ENCODE assay signal across 8 mouse cellular contexts in genomic region chr2:180042858-180043515, GRCm38 (mm10). TPM values are rescaled to one million over a fixed set of nuclear protein-coding genes. Genes with fewer than 3 reads are reported as not detected.
DNase-seq lines count a peak whose midpoint lies in the region; ATAC-seq and TF ChIP-seq lines count a peak whose summit lies in the region.

No protein-coding gene starts in this region.

- TF ChIP-seq CTCF in C2C12 (IDR thresholded peaks at IDR 0.05; ENCODE audit: control insufficient read depth, insufficient read depth, insufficient read length) = no peak
- TF ChIP-seq CTCF in thymus, adult 2 months (IDR thresholded peaks at IDR 0.05; ENCODE audit: borderline replicate concordance, control insufficient read depth, extremely low read depth, insufficient read depth, low read length, poor library complexity) = no peak

- H3K79me2 ChIP-seq in C2C12 (ENCODE audit: control insufficient read depth, insufficient read depth) = peaks cover 81% of the 10 kb centered on the region

- H3K79me3 ChIP-seq in C2C12 (ENCODE audit: low read depth) = peaks cover 47% of the 10 kb centered on the region

- H3ac ChIP-seq in C2C12 (ENCODE audit: control insufficient read depth, insufficient read length, low read depth) = peak overlapping the region; percentile 88

- H3K27ac ChIP-seq in heart, embryonic 13.5 days (replicated peaks) = peak overlapping the region; percentile 92
- H3K27ac ChIP-seq in liver, embryonic 16.5 days (ENCODE audit: low read length) = peak overlapping the region; percentile 69
- peak overlapping the region; percentile 99 for H3K27ac ChIP-seq in neural tube, embryonic 13.5 days (replicated peaks)
- H3K27ac ChIP-seq in thymus, adult 2 months (ENCODE audit: control insufficient read depth, insufficient read depth, low read length) = no peak overlapping the region

- H3K4me2 ChIP-seq in heart, embryonic 13.5 days = peak overlapping the region; percentile 84
- peak overlapping the region; percentile 100 for H3K4me2 ChIP-seq in liver, embryonic 16.5 days (ENCODE audit: low read depth, low read length)
- H3K4me2 ChIP-seq in neural tube, embryonic 13.5 days = peak overlapping the region; percentile 80

- ATAC-seq in heart, embryonic 13.5 days (ENCODE audit: extremely low read depth, insufficient number of reproducible peaks, low FRiP score, low TSS enrichment) = peak; percentile 31; the same call in 1 of the 2 replicates
- no peak for ATAC-seq in liver, embryonic 16.5 days (ENCODE audit: low read depth)
- ATAC-seq in neural tube, embryonic 13.5 days (ENCODE audit: low read depth) = peak; percentile 48

- H3K4me3 ChIP-seq in C2C12 (ENCODE audit: insufficient read depth, poor library complexity, severe bottlenecking) = peak overlapping the region; percentile 94
- peak overlapping the region; percentile 99 for H3K4me3 ChIP-seq in heart, embryonic 13.5 days
- H3K4me3 ChIP-seq in liver, embryonic 16.5 days (ENCODE audit: low read depth, low read length) = peak overlapping the region; percentile 95
- peak overlapping the region; percentile 97 for H3K4me3 ChIP-seq in neural tube, embryonic 13.5 days
- peak overlapping the region; percentile 75 for H3K4me3 ChIP-seq in thymus, adult 2 months (ENCODE audit: control insufficient read depth, insufficient read depth, low read length)

- peaks cover 31% of the 10 kb centered on the region for H3K4me1 ChIP-seq in heart, embryonic 13.5 days
- H3K4me1 ChIP-seq in liver, embryonic 16.5 days (ENCODE audit: control insufficient read depth, low read depth, low read length) = peaks cover 26% of the 10 kb centered on the region
- peaks cover 50% of the 10 kb centered on the region for H3K4me1 ChIP-seq in neural tube, embryonic 13.5 days (replicated peaks)
- peaks cover 21% of the 10 kb centered on the region for H3K4me1 ChIP-seq in thymus, adult 2 months (replicated peaks; ENCODE audit: control insufficient read depth, insufficient read depth, low read length)

- peak overlapping the region; percentile 96 for H3K9ac ChIP-seq in heart, embryonic 13.5 days
- H3K9ac ChIP-seq in liver, embryonic 16.5 days (ENCODE audit: low read depth, low read length) = peak overlapping the region; percentile 93
- peak overlapping the region; percentile 94 for H3K9ac ChIP-seq in neural tube, embryonic 13.5 days

- H3K27me3 ChIP-seq in C2C12 (ENCODE audit: control insufficient read depth, insufficient read depth, insufficient read length) = no peaks in the 10 kb centered on the region
- H3K27me3 ChIP-seq in heart, embryonic 13.5 days (replicated peaks) = no peaks in the 10 kb centered on the region
- H3K27me3 ChIP-seq in liver, embryonic 16.5 days (ENCODE audit: control insufficient read depth, insufficient read depth, low read depth, low read length) = peaks cover 5% of the 10 kb centered on the region; the same call in 1 of the 2 replicates
- no peaks in the 10 kb centered on the region for H3K27me3 ChIP-seq in neural tube, embryonic 13.5 days
- H3K27me3 ChIP-seq in thymus, adult 2 months (ENCODE audit: control insufficient read depth, insufficient read depth, low read length) = no peaks in the 10 kb centered on the region

- no peaks in the 10 kb centered on the region for H3K9me3 ChIP-seq in heart, embryonic 13.5 days
- H3K9me3 ChIP-seq in liver, embryonic 16.5 days (replicated peaks; ENCODE audit: control insufficient read depth, low read length) = no peaks in the 10 kb centered on the region
- no peaks in the 10 kb centered on the region for H3K9me3 ChIP-seq in neural tube, embryonic 13.5 days

- TF ChIP-seq POLR2A in thymus, adult 2 months (IDR thresholded peaks at IDR 0.05; ENCODE audit: control insufficient read depth, extremely low read depth, insufficient read depth, low read length, poor library complexity) = no peak

- H3K36me3 ChIP-seq in C2C12 (ENCODE audit: control insufficient read depth, insufficient read depth) = peaks cover 24% of the 10 kb centered on the region
- H3K36me3 ChIP-seq in heart, embryonic 13.5 days = peaks cover 24% of the 10 kb centered on the region
- H3K36me3 ChIP-seq in liver, embryonic 16.5 days (ENCODE audit: control insufficient read depth, insufficient read depth) = peaks cover 12% of the 10 kb centered on the region
- peaks cover 35% of the 10 kb centered on the region for H3K36me3 ChIP-seq in neural tube, embryonic 13.5 days
- H3K36me3 ChIP-seq in thymus, adult 2 months (ENCODE audit: control insufficient read depth, insufficient read depth, low read length) = peaks cover 8% of the 10 kb centered on the region

- WGBS in heart, embryonic 13.5 days = under 1% methylated on average over 66 of the region's 66 CpGs
- WGBS in liver, embryonic 16.5 days (ENCODE audit: insufficient replicate concordance) = under 1% methylated on average over 64 of the region's 66 CpGs
- under 1% methylated on average over 61 of the region's 66 CpGs for WGBS in neural tube, embryonic 13.5 days
- under 1% methylated on average over 66 of the region's 66 CpGs for WGBS in thymus, adult 2 months

- DNase-seq in adipocyte (ENCODE audit: low spot score) = peak; percentile 41
- DNase-seq in embryo, embryonic 9.5 days (ENCODE audit: extremely low spot score) = peak; percentile 74
- DNase-seq in kidney, postnatal 25 days = peak; percentile 63 to 72
- peak; percentile 61 for DNase-seq in thymus, adult 2 months

TF ChIP-seq in C2C12, 6 proteins besides CTCF, POLR2A, EP300 and RAD21:
- no peak for TF ChIP-seq FOSL1 (IDR thresholded peaks at IDR 0.05; ENCODE audit: insufficient read depth, low read length, poor library complexity, severe bottlenecking)
- TF ChIP-seq MAX (IDR thresholded peaks at IDR 0.05) = peak; percentile 10

RNA-seq across cellular contexts. Expression of gene Ss18l1, which starts 0.7 kb away (rescaled TPM):
- polyA plus RNA-seq in C2C12 (2012; fragmentation: generic; extraction: Trizol) = 0.96 TPM
- polyA plus RNA-seq in heart, embryonic 13.5 days (2015; fragmentation: Nextera tagmentation; extraction: Ambion mirVana) = 2.5 and 3.0 TPM in 2 replicates
- 1.0 and 1.1 TPM in 2 replicates for polyA plus RNA-seq in liver, embryonic 16.5 days (2015; fragmentation: Nextera tagmentation; extraction: Ambion mirVana)
- polyA plus RNA-seq in neural tube, embryonic 13.5 days (2015; fragmentation: Nextera tagmentation; extraction: Ambion mirVana) = 44.8 and 45.2 TPM in 2 replicates
- polyA plus RNA-seq in thymus, adult 2 months (2012; rRNA removed) = 15.9 and 16.2 TPM in 2 replicates

RNA-seq across cellular contexts. Expression of gene Psma7, which starts 0.8 kb away (rescaled TPM):
- polyA plus RNA-seq in C2C12 (2012; fragmentation: generic; extraction: Trizol) = 559 TPM
- polyA plus RNA-seq in heart, embryonic 13.5 days (2015; fragmentation: Nextera tagmentation; extraction: Ambion mirVana) = 382 and 477 TPM in 2 replicates
- polyA plus RNA-seq in liver, embryonic 16.5 days (2015; fragmentation: Nextera tagmentation; extraction: Ambion mirVana) = 214 and 234 TPM in 2 replicates
- polyA plus RNA-seq in neural tube, embryonic 13.5 days (2015; fragmentation: Nextera tagmentation; extraction: Ambion mirVana) = 695 and 718 TPM in 2 replicates
- polyA plus RNA-seq in thymus, adult 2 months (2012; rRNA removed) = 205 and 250 TPM in 2 replicates

RNA-seq across cellular contexts. Expression of gene Lsm14b, which starts 18.2 kb away (rescaled TPM):
- polyA plus RNA-seq in C2C12 (2012; fragmentation: generic; extraction: Trizol) = 35.2 TPM
- 4.8 and 5.3 TPM in 2 replicates for polyA plus RNA-seq in heart, embryonic 13.5 days (2015; fragmentation: Nextera tagmentation; extraction: Ambion mirVana)
- polyA plus RNA-seq in liver, embryonic 16.5 days (2015; fragmentation: Nextera tagmentation; extraction: Ambion mirVana) = 0.86 and 0.91 TPM in 2 replicates
- polyA plus RNA-seq in neural tube, embryonic 13.5 days (2015; fragmentation: Nextera tagmentation; extraction: Ambion mirVana) = 19.7 and 20.6 TPM in 2 replicates
- 45.3 and 49.5 TPM in 2 replicates for polyA plus RNA-seq in thymus, adult 2 months (2012; rRNA removed)

RNA-seq across cellular contexts. Expression of gene Mtg2, which starts 27.4 kb away (rescaled TPM):
- 18.0 TPM for polyA plus RNA-seq in C2C12 (2012; fragmentation: generic; extraction: Trizol)
- polyA plus RNA-seq in heart, embryonic 13.5 days (2015; fragmentation: Nextera tagmentation; extraction: Ambion mirVana) = 23.9 and 24.8 TPM in 2 replicates
- 9.7 and 11.1 TPM in 2 replicates for polyA plus RNA-seq in liver, embryonic 16.5 days (2015; fragmentation: Nextera tagmentation; extraction: Ambion mirVana)
- 31.5 and 32.9 TPM in 2 replicates for polyA plus RNA-seq in neural tube, embryonic 13.5 days (2015; fragmentation: Nextera tagmentation; extraction: Ambion mirVana)
- 25.1 and 31.3 TPM in 2 replicates for polyA plus RNA-seq in thymus, adult 2 months (2012; rRNA removed)
